Mouse (Mus musculus) G1E (cell line): ENCODE data around the gene Cradd.

Experiments used
- CTCF ChIP-seq: IDR thresholded peaks from 2 replicates; pipeline ENCODE4 v1.5.1; 2012; ENCODE audit warnings: low read depth, low read length, inconsistent platforms, mixed read lengths
- GATA1 ChIP-seq: IDR thresholded peaks from 2 replicates; pipeline ENCODE4 v1.6.1; 2012; ENCODE audit warnings: borderline replicate concordance, low read length, inconsistent platforms, mixed read lengths
- POLR2AphosphoS5 ChIP-seq: IDR thresholded peaks from 2 replicates; pipeline ENCODE4 v1.6.1; 2012; ENCODE audit warnings: low read depth, low read length, inconsistent platforms; ENCODE audit not compliant: insufficient replicate concordance

- TF ChIP-seq CTCF (no peak), GATA1 (no peak), POLR2AphosphoS5 (no peak)
Measured at GRCm38 (mm10) chr10:95210167-95210566, 113.8 kb downstream of the Cradd start.
